Mouse (Mus musculus): ENCODE measurements at regions not wholly inside any gene's neighbourhood (a gene's known extent, or its start where the extent isn't known, plus 50 kb on each side); places are given as distances from the start of the nearest gene placed in this dataset.

DNA sequence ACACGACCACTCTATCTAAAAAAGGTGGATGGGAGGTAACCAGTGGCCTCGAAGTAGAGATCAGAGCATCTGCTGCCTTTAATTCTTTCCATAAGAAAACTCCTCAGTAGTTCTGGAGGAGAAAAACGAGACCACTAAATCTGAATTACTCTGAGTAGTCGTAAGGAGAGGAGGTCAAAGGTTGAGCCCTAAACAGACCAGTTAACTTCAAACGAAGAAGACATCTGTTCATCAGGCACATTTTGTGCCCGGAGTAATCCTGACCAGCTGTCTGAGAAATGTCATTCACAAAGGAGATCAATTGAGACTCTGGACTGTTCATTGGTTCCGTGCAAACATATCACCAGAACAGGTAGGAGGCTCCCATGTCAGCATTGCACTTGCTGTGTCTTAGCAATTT, 592.0 kb downstream of the Adgrl2 start:
- TF ChIP-seq USF1 (IDR thresholded peaks at IDR 0.05; ENCODE audit: low read depth), result no peak
- TF ChIP-seq CTCF (IDR thresholded peaks at IDR 0.05; ENCODE audit: control insufficient read depth, insufficient read depth, insufficient read length), result no peak
